Mouse (Mus musculus) cerebellum, adult 18-20 months (tissue): ENCODE data around the gene Vmn1r173.
"Not testable (repeated sequence)": the region's sequence is repeated elsewhere in the genome, so short reads cannot be mapped to it uniquely, and the experiment has no call there.

Experiments used
- DNase-seq, 2 experiments: peaks; one replicate each; pipeline ENCODE4 v3.0.0; 2021

Vmn1r173 gene

DNA sequence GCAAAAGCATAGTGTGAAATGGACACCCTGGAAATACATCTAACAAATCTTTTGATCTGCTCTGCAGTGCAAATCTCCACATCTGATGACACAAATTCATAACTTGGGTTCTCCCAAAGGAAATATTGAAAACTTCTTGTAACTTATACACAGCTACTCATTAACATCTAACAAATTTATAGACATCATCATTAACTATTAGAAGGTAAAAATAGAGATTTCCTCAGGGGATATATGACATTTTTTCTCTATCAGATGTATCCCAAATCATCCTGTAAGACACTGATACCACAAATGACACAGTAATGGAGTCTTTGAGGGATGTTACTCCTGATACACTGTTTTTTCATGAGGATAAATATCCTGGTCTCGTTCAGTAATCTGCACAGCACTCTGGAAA lies at the start of gene Vmn1r173:
Gene Vmn1r173, plus strand, starts transcription at position 301 of the 400 bp plus-strand sequence.
- DNase-seq: not testable (repeated sequence)

DNA sequence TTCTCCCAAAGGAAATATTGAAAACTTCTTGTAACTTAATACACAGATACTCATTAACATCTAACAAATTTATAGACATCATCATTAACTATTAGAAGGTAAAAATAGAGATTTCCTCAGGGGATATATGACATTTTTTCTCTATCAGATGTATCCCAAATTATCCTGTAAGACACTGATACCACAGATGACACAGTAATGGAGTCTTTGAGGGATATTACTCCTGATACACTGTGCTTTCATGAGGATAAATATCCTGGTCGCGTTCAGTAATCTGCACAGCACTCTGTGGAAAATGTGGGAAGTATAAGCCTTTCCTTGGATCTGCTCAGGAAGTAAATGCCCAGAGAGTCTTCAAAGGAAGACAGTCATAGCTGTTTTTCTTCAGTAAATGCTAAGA lies 42.5 kb upstream of the Vmn1r173 start, which contains the start of gene Vmn1r172:
Gene Vmn1r172, plus strand, starts transcription at position 301 of the 400 bp plus-strand sequence.
- DNase-seq: no peak

DNA sequence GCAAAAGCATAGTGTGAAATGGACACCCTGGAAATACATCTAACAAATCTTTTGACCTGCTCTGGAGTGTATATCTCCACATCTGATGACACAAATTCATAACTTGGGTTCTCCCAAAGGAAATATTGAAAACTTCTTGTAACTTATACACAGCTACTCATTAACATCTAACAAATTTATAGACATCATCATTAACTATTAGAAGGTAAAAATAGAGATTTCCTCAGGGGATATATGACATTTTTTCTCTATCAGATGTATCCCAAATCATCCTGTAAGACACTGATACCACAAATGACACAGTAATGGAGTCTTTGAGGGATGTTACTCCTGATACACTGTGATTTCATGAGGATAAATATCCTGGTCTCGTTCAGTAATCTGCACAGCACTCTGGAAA lies 51.5 kb downstream of the Vmn1r173 start, which contains the start of gene Vmn1r174:
Gene Vmn1r174, plus strand, starts transcription at position 301 of the 400 bp plus-strand sequence.
- DNase-seq: not testable (repeated sequence)
